Mouse (Mus musculus) intestine, postnatal 0 days (tissue): ENCODE measurements around the gene Ssx2ip. TPM values are rescaled to one million over a fixed set of nuclear protein-coding genes. Genes with fewer than 3 reads are reported as not detected.

ENCODE experiments used
- ATAC-seq: fragments of 200-750 bp; cut with Nextera tagmentation; 2 replicates; pipeline ENCODE4 v1.8.0; 2017; ENCODE audit warnings: mild to moderate bottlenecking, moderate TSS enrichment, moderate library complexity
- H3K27ac ChIP-seq: fragments of 300-500 bp; sonication (generic); 2 replicates; pipeline ENCODE4 v1.5.1; 2014; ENCODE audit warnings: mild to moderate bottlenecking, low read depth, low read length, moderate library complexity
- H3K27me3 ChIP-seq: fragments of 300-500 bp; sonication (generic); replicated peaks from 2 replicates; pipeline ENCODE4 v1.6.1; 2014; ENCODE audit warnings: low read length, mixed read lengths; ENCODE audit not compliant: control insufficient read depth, insufficient read depth
- H3K36me3 ChIP-seq: fragments of 300-500 bp; sonication (generic); 2 replicates; pipeline ENCODE4 v1.6.1; 2014; ENCODE audit warnings: mild to moderate bottlenecking, moderate library complexity; ENCODE audit not compliant: control insufficient read depth, insufficient read depth
- H3K4me1 ChIP-seq: fragments of 300-500 bp; sonication (generic); replicated peaks from 2 replicates; pipeline ENCODE4 v1.6.1; 2014; ENCODE audit warnings: antibody characterized with exemption, low read length, mixed read lengths; ENCODE audit not compliant: control insufficient read depth, insufficient read depth
- H3K4me2 ChIP-seq: fragments of 300-500 bp; sonication (generic); replicated peaks from 2 replicates; pipeline ENCODE4 v1.6.1; 2014; ENCODE audit warnings: low read depth, mild to moderate bottlenecking, moderate library complexity
- H3K4me3 ChIP-seq: fragments of 300-500 bp; sonication (generic); 2 replicates; pipeline ENCODE4 v1.5.1; 2014; ENCODE audit warnings: low read depth, low read length
- H3K9ac ChIP-seq: fragments of 300-500 bp; sonication (generic); 2 replicates; pipeline ENCODE4 v1.6.1; 2014; ENCODE audit warnings: mild to moderate bottlenecking, low read depth, low read length
- H3K9me3 ChIP-seq: fragments of 300-500 bp; sonication (generic); 2 replicates; pipeline ENCODE4 v1.6.1; 2016; ENCODE audit warnings: mixed run types; ENCODE audit not compliant: control insufficient read depth
- CTCF ChIP-seq: sonication (generic); IDR thresholded peaks from 2 replicates; pipeline ENCODE4 v1.5.1; 2016; ENCODE audit warnings: low read depth, mild to moderate bottlenecking, control low read depth, antibody characterized with exemption, moderate library complexity
- WGBS: fragments of 180-500 bp; shearing (Covaris S2); extraction: QIAGEN DNeasy Blood & Tissue Kit; methylation state at CpG from one replicate; pipeline ENCODE4 v1.1.7; 2014; 5-methylcytosine and 5-hydroxymethylcytosine counted together
- polyA plus RNA-seq: library from polyadenylated mRNA; unstranded; fragments of >200 nt; fragmentation: Nextera tagmentation; extraction: Ambion mirVana; gene quantifications from 2 replicates; pipeline ENCODE4 v1.2.1, GENCODE M21; 2015

Gene Ssx2ip
- polyA plus RNA-seq, 1 experiment from 2014 or later, result 31.1 TPM

DNA sequence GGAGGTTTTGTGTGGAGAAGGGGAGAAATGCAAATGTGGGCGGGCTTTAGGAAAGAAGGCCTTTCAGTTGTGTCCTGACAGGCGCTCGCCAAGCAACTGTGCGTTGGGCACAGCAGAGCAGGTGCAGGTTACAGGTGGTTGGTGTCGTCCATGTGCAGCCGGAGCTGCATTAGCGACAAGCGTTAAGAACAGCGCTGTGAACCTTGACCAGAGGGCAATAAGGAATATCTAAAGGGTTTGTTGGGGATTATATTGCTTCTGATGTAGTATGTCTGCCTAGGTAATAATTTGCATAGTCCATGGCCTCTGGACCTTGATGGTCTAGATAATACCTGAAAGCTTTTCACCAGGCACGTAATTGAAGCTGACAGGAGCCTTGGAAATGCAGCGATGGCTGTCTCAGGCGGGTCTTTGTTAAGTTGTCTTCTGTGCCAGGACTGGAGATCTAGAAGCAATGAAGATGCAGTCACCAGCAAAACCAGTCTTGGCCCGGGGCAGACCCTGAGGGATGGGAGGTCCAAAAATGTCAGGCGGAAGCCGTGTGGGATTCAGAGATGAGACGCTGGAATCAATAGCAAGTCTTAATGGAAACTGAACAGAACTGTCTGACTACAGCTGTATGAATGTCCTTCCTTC is 2.8 kb downstream of the Ssx2ip start:
- Histone ChIP-seq H3K36me3 (no peaks in the 10 kb centered on the region), H3K27ac (peak overlapping the region; percentile 89), H3K4me3 (0 out of 2 replicates have a peak overlapping the region, but pooled peaks have one; percentile 16), H3K4me2 (peak overlapping the region; percentile 55), H3K9ac (no peak overlapping the region; the same call in 1 of the 2 replicates), H3K4me1 (peaks cover 5% of the 10 kb centered on the region; the same call in 1 of the 2 replicates), H3K9me3 (no peaks in the 10 kb centered on the region), H3K27me3 (no peaks in the 10 kb centered on the region)
- no peak for TF ChIP-seq CTCF
- ATAC-seq, result peak; percentile 79
- WGBS, result 42% methylated on average over 16 of the region's 16 CpGs

DNA sequence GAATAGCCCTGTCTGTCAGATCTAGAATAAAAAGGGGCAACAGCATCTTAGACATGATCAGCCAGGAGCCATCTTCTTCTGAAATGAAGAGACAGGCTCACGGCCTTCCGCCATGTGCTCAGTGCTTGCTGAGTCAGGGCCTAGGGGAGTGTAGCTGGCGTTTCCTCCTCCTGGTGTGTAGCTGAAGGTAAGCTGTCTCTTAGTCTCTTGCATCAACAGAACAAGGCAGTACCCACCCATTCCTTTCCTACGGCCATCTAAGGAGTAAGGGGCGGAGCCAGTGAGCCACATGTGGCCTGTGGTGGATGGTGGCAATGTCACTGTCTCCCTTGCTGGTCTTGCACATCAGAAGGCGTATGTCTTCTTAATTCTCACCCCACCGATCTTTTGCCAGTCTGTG is 5.7 kb downstream of the Ssx2ip start:
- Histone ChIP-seq H3K4me1 (peaks cover 7% of the 10 kb centered on the region; the same call in 1 of the 2 replicates), H3K9ac (no peak overlapping the region), H3K4me2 (no peak overlapping the region), H3K9me3 (no peaks in the 10 kb centered on the region), H3K4me3 (no peak overlapping the region), H3K36me3 (no peaks in the 10 kb centered on the region), H3K27ac (peak overlapping the region; percentile 41; the same call in 1 of the 2 replicates), H3K27me3 (no peaks in the 10 kb centered on the region)
- no peak for TF ChIP-seq CTCF
- 52% methylated on average over 7 of the region's 7 CpGs for WGBS
- no peak for ATAC-seq

DNA sequence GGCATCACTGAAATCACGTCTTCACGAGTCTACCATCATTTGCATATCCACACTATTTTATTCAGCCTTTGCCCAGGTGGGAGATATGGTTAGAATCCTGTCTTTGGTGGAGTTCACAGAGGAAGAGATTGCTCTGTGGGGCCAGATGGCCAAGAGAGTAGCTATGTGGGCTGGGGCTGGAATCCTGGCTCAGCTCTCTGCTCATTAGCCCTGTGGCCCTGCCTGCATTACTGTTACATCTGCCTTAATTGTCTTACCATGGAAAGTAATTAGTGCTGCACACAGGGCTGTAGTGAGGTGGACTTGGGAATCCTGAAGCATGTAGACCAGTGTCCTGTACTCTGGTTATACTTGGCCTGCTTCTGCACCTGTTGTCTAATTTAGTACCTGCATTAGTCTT is 7.6 kb downstream of the Ssx2ip start:
- no peak for ATAC-seq
- peaks cover 9% of the 10 kb centered on the region; the same call in 1 of the 2 replicates for H3K4me1 ChIP-seq
- no peak overlapping the region for H3K9ac ChIP-seq
- no peaks in the 10 kb centered on the region for H3K27me3 ChIP-seq
- WGBS, result 40% methylated on average over 2 of the region's 2 CpGs
- no peak overlapping the region for H3K4me3 ChIP-seq
- H3K9me3 ChIP-seq, result no peaks in the 10 kb centered on the region
- H3K27ac ChIP-seq, result no peak overlapping the region; the same call in 1 of the 2 replicates
- peaks cover 2% of the 10 kb centered on the region; the same call in 1 of the 2 replicates for H3K36me3 ChIP-seq
- TF ChIP-seq CTCF, result no peak
- H3K4me2 ChIP-seq, result no peak overlapping the region

DNA sequence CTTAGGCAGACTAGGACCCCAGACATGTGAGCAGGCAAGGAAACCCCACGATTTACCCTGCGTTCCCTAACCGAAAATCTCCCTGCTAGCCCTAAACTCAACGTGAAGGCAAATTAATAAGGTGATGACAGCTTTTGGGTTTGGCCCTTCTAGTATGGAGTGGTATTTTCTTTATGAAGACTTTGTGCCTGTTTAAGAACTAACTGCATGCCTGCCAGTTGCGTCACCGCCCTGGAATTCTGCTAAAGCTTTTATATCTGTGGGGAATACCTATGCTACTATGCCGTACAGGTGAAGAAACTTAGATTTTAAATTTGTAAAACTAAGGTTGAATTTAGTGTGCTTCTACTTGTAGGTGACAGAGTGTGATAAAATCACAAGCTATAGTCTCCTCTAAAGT is 8.0 kb downstream of the Ssx2ip start:
- no peak for ATAC-seq
- no peak overlapping the region for H3K27ac ChIP-seq

DNA sequence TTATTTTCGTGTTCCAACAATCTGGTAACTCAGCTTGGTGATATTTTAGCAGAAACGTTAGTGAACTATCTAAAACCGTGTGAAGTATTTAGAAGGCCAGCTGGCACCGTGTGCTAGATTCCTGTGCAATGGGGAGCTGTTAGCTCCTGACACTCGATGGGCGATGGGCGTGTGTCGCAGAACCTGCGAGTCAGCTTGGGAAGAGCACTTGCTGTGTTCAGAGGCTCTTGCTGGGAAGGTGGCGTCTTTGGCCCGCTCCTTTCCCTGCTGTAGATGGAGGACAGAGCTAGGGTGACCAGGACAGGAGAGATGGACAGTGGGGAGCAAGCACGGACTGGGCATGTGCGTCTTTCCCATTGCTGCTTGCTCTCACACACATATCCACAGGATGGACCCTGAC is 8.6 kb downstream of the Ssx2ip start:
- Histone ChIP-seq H3K4me1 (peaks cover 9% of the 10 kb centered on the region; the same call in 1 of the 2 replicates), H3K36me3 (peaks cover 4% of the 10 kb centered on the region; the same call in 1 of the 2 replicates), H3K4me2 (no peak overlapping the region), H3K27ac (no peak overlapping the region), H3K27me3 (no peaks in the 10 kb centered on the region), H3K9me3 (no peaks in the 10 kb centered on the region), H3K9ac (no peak overlapping the region), H3K4me3 (no peak overlapping the region)
- 88% methylated on average over 13 of the region's 13 CpGs for WGBS
- TF ChIP-seq CTCF, result no peak
- ATAC-seq, result no peak

More for the DNA sequence above, 8.0 kb downstream of the Ssx2ip start:
- Histone ChIP-seq H3K4me3 (no peak overlapping the region), H3K4me1 (peaks cover 9% of the 10 kb centered on the region; the same call in 1 of the 2 replicates), H3K36me3 (peaks cover 4% of the 10 kb centered on the region; the same call in 1 of the 2 replicates), H3K27me3 (no peaks in the 10 kb centered on the region), H3K9me3 (no peaks in the 10 kb centered on the region), H3K4me2 (no peak overlapping the region), H3K9ac (no peak overlapping the region)
- 79% methylated on average over 7 of the region's 7 CpGs for WGBS
- no peak for TF ChIP-seq CTCF

DNA sequence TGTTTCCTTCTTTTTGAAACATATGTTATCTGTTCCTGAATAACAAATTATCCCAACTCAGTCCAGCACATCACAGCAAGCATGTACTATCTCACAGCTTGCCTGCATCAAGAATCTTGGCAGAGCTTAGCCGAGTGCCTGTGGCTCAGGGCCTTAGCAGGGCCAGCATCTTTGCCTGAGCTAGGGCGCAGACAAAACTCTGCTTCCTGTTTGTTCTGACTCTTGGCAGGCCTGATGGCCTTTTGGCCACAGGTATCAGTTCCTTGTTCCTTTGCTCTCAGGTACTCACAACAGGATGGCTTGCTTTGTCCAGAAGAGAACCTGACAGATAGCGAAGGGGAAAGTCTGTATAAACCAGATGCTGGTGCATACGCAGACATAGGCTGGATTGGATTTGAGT is 9.6 kb downstream of the Ssx2ip start:
- no peak overlapping the region for H3K4me3 ChIP-seq
- no peak for ATAC-seq
- H3K27ac ChIP-seq, result peak overlapping the region; percentile 57; the same call in 1 of the 2 replicates
- H3K9ac ChIP-seq, result no peak overlapping the region
- peaks cover 9% of the 10 kb centered on the region; the same call in 1 of the 2 replicates for H3K4me1 ChIP-seq
- H3K4me2 ChIP-seq, result no peak overlapping the region
- 74% methylated on average over 4 of the region's 4 CpGs for WGBS
- H3K36me3 ChIP-seq, result peaks cover 12% of the 10 kb centered on the region; the same call in 1 of the 2 replicates
- H3K9me3 ChIP-seq, result no peaks in the 10 kb centered on the region
- no peak for TF ChIP-seq CTCF
- no peaks in the 10 kb centered on the region for H3K27me3 ChIP-seq
